Mouse (Mus musculus) heart, adult 2 months (tissue): ENCODE results near the gene Ccn1. TPM values are rescaled to one million over a fixed set of nuclear protein-coding genes. Genes with fewer than 3 reads are reported as not detected.
A peak's percentile ranks its signal among the peaks of the same experiment; 100 is the strongest.

Source experiments
- DNase-seq, 2 experiments: peaks; one replicate each; pipeline ENCODE4 v3.0.0; 2021
- H3K27ac ChIP-seq: fragments of 200-600 bp; 2 replicates; pipeline ENCODE4 v1.8.1; 2022
- H3K27me3 ChIP-seq: fragments of 200-500 bp; 2 replicates; pipeline ENCODE4 v1.6.1; 2012; ENCODE audit warnings: mild to moderate bottlenecking, low read length, inconsistent platforms, mixed read lengths; ENCODE audit not compliant: control insufficient read depth, insufficient read depth
- H3K36me3 ChIP-seq: fragments of 200-500 bp; 2 replicates; pipeline ENCODE4 v1.6.1; 2012; ENCODE audit warnings: low read length, inconsistent platforms; ENCODE audit not compliant: control insufficient read depth, insufficient read depth
- H3K4me1 ChIP-seq: fragments of 200-500 bp; 2 replicates; pipeline ENCODE4 v1.6.1; 2011; ENCODE audit warnings: low read length; ENCODE audit not compliant: control insufficient read depth, insufficient read depth
- H3K4me3 ChIP-seq: fragments of 200-600 bp; 2 replicates; pipeline ENCODE4 v1.8.1; 2022
- H3K79me2 ChIP-seq: fragments of 200-500 bp; replicated peaks from 2 replicates; pipeline ENCODE4 v1.6.1; 2012; ENCODE audit warnings: mild to moderate bottlenecking, inconsistent platforms, low read length, moderate library complexity, mixed read lengths; ENCODE audit not compliant: control insufficient read depth, insufficient read depth
- H3K9ac ChIP-seq: fragments of 200-500 bp; 2 replicates; pipeline ENCODE4 v1.6.1; 2012; ENCODE audit warnings: low read depth, mild to moderate bottlenecking, control low read depth, inconsistent platforms, low read length, mixed read lengths
- CTCF ChIP-seq: fragments of 200-600 bp; IDR thresholded peaks from 2 replicates; pipeline ENCODE4 v1.8.1; 2022; ENCODE audit warnings: antibody characterized with exemption, mild to moderate bottlenecking, moderate library complexity
- EP300 ChIP-seq: fragments of 200-500 bp; IDR thresholded peaks from 2 replicates; pipeline ENCODE4 v1.6.1; 2011; ENCODE audit warnings: low read depth, low read length, control low read depth; ENCODE audit not compliant: insufficient read depth
- POLR2A ChIP-seq: fragments of 200-500 bp; IDR thresholded peaks from 2 replicates; pipeline ENCODE4 v1.6.1; 2011; ENCODE audit warnings: mild to moderate bottlenecking, low read depth, low read length, control low read depth; ENCODE audit not compliant: insufficient read depth
- WGBS: fragments of 180-500 bp; shearing (Covaris S2); methylation state at CpG from one replicate; pipeline ENCODE4 v1.1.7; 2018; 5-methylcytosine and 5-hydroxymethylcytosine counted together
- intact Hi-C: fragments of 180-260 bp; cut with DNase I; formaldehyde crosslinking; loops from one replicate; pipeline ENCODE4 v1.15.1; 2025
- polyA plus RNA-seq: library from polyadenylated mRNA; depleted of rRNA; stranded (reverse); fragments of >200 nt; gene quantifications from 2 replicates; pipeline ENCODE4 v1.2.3, GENCODE M21; 2012
- total RNA-seq, 2 experiments: library from RNA; stranded (reverse); gene quantifications; 2 replicates each; pipeline ENCODE4 v1.2.3; 2021

Gene Ccn1
- total and polyA plus RNA-seq, 3 experiments, result 39.7 to 72.1 (median 49.9) TPM

DNA sequence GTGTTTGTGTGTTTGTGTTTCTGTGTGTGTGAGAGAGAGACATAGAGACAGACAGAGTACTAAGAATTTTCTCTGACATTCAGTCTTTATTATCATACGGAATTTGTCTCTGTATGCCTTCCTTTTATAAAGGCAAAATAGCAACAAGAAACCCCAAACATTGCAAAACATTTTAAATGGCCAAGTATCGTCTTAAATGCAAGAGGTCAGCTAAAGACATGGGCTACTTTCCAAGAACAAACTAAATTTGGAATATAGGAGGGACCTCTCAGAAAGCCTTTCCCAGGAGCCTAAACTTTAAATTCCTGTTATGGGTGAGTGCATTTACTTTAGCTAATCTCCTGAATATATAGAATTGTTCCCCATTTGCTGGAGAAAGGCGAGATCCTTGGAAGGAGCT, 7.9 kb downstream of the Ccn1 start:
- intact Hi-C loops, result loop anchor here (2.0 kb wide), 1 partner anchor 13 kb away; no protein-coding TSS in a partner anchor
- no peaks in the 10 kb centered on the region for H3K4me1 ChIP-seq
- no peak overlapping the region for H3K9ac ChIP-seq
- H3K27ac ChIP-seq, result peak overlapping the region; percentile 20; the same call in 1 of the 2 replicates
- H3K79me2 ChIP-seq, result no peaks in the 10 kb centered on the region
- H3K4me3 ChIP-seq, result no peak overlapping the region
- no peak for DNase-seq
- no peaks in the 10 kb centered on the region; the same call in 1 of the 2 replicates for H3K36me3 ChIP-seq
- TF ChIP-seq POLR2A (no peak), CTCF (no peak), EP300 (no peak)
- no peaks in the 10 kb centered on the region for H3K27me3 ChIP-seq
- 48% methylated on average over 3 of the region's 3 CpGs for WGBS

DNA sequence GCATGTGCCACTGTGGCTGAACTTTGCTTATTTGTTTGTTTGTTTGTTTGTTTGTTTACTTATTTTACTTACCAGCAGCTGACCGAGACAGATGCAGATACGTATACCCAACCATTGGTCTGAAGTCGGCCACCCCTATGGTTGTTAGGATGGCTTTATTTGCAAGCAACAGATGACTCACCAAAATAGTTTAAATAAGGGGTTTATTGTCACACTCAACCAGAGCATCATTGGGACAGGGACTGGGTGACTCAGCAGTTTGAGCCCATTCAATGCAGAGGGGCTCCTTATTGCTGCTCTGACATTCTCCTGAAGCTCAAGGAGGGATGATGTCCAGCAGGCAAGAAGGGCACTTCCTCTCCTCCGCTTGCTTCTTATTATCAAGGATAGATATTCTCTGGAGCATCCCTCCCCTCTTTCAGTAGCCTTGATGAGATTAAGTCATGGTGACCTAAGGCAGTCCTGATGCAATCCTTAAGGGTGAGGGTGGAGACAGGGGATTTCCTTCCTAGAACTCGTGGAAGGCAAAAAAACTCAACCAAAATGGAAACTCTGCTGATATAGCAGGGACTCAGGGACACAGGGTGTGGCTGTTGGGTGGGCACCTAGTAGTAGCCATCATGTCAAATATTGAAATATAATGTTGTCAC, 8.6 kb downstream of the Ccn1 start:
- 63% methylated on average over 5 of the region's 5 CpGs for WGBS
- Histone ChIP-seq H3K4me3 (no peak overlapping the region), H3K4me1 (no peaks in the 10 kb centered on the region), H3K36me3 (no peaks in the 10 kb centered on the region; the same call in 1 of the 2 replicates), H3K27me3 (no peaks in the 10 kb centered on the region), H3K9ac (no peak overlapping the region), H3K79me2 (no peaks in the 10 kb centered on the region), H3K27ac (no peak overlapping the region)
- DNase-seq, result no peak
- no peak for TF ChIP-seq CTCF
- no peak for TF ChIP-seq POLR2A
- no peak for TF ChIP-seq EP300
- intact Hi-C loops, result no loop called here

DNA sequence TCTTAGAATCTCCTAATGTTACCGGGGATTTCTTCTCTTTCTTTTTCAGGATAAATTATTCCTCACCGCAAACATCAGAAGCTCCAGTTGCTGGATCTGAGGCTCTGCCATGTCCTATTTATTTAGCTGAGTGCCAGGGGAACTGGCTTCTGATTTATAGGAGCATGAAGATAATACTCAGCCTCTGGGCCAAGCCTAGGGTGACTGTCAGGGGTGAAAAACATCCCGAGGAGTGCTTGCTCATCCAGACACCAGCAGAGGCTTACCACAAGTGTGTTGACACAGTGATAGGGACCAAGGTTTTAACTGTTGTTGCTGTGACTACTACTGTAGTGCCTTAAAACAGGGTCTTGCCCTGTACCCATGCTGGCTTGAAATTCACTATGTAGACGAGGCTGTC, 9.2 kb downstream of the Ccn1 start:
- no peaks in the 10 kb centered on the region; the same call in 1 of the 2 replicates for H3K36me3 ChIP-seq
- H3K27ac ChIP-seq, result no peak overlapping the region
- intact Hi-C loops, result no loop called here
- no peaks in the 10 kb centered on the region for H3K27me3 ChIP-seq
- no peak overlapping the region for H3K4me3 ChIP-seq
- no peaks in the 10 kb centered on the region for H3K4me1 ChIP-seq
- TF ChIP-seq CTCF, result no peak
- TF ChIP-seq POLR2A, result no peak
- no peak for TF ChIP-seq EP300
- DNase-seq, result no peak
- H3K9ac ChIP-seq, result no peak overlapping the region
- H3K79me2 ChIP-seq, result no peaks in the 10 kb centered on the region
- WGBS, result 55% methylated on average over 4 of the region's 4 CpGs

DNA sequence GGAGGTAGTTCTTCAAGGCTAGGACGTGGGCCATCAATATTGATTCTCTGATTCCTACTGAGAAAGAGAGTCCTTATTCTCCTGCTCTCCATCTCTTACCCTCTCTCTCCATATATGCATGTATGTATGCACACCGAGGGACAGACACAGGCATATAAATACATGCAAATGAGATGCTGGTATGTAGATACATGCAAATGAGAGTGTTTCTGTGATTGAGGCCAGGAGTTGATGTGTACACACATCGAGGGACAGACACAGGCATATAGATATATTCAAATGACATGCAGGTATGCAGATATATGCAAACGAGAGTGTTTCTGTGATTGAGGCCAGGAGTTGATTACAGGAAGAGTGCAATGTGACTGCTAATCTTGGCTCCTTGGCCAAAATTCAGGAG, 9.6 kb downstream of the Ccn1 start:
- no peaks in the 10 kb centered on the region for H3K79me2 ChIP-seq
- DNase-seq, result no peak
- no peaks in the 10 kb centered on the region for H3K27me3 ChIP-seq
- H3K36me3 ChIP-seq, result no peaks in the 10 kb centered on the region; the same call in 1 of the 2 replicates
- no peak for TF ChIP-seq EP300
- no peak for TF ChIP-seq POLR2A
- TF ChIP-seq CTCF, result no peak
- no peaks in the 10 kb centered on the region for H3K4me1 ChIP-seq
- no peak overlapping the region for H3K9ac ChIP-seq
- intact Hi-C loops, result no loop called here
- no peak overlapping the region for H3K27ac ChIP-seq
- 78% methylated on average over 4 of the region's 4 CpGs for WGBS
- H3K4me3 ChIP-seq, result no peak overlapping the region

DNA sequence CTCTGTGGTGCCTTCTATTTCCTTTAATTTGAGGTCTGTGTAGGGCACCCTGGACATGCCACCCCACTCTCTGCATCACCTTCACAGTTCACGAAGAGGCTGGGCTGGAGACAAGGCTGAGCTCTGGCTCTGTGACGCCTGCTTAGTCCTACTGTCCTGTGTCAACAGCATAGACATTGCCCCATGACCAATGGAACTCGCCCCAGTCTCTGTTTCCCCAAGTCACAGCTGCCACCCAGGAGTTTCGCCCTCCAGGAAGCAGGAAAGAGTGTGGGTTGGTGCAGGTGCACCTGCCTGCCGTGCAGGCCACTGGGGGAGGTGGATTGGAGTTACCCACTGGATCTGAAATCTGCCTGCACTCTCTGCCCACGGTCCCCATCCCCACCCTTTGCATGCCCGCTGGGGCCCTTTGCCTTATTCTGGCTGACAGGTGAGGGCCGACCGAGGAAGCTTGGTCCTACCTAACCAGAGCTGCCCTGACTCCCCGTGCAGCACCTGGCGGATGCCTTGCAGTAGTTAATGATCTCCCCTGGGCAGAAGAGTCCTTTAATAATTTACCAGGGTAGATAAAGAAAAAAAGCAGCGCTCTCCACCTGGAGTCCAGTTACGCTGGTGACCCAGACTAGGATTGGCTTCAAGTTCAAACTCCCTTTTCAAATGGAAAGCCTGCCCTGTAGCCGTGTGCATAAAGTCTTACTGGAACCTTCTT, 15.6 kb downstream of the Ccn1 start:
- Histone ChIP-seq H3K4me3 (no peak overlapping the region), H3K27ac (no peak overlapping the region), H3K27me3 (no peaks in the 10 kb centered on the region), H3K79me2 (no peaks in the 10 kb centered on the region), H3K36me3 (no peaks in the 10 kb centered on the region), H3K9ac (no peak overlapping the region), H3K4me1 (no peaks in the 10 kb centered on the region)
- intact Hi-C loops, result no loop called here
- DNase-seq, result no peak
- 89% methylated on average over 14 of the region's 14 CpGs for WGBS
- TF ChIP-seq POLR2A, result no peak
- no peak for TF ChIP-seq CTCF
- TF ChIP-seq EP300, result no peak

DNA sequence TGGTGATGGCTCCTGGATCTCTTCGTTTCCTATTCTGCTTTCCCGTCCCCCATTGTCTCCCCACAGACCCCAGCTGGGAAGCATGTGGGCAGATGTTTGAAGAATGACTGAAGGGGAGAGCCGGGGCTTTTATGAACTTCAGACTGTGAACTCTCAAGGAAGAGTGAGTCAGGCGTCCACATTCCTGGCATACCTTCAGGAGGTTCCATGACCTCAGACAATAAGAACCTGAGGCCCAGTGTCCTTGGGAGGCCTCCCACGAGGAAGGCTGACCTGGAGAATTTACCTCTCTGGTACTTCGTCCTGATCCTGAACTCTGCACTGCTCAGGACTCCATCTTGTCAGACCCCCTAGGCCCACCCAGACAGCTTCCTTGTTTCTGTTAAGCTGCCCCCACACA, 16.9 kb downstream of the Ccn1 start:
- Histone ChIP-seq H3K27ac (no peak overlapping the region), H3K9ac (no peak overlapping the region), H3K4me1 (no peaks in the 10 kb centered on the region), H3K4me3 (no peak overlapping the region), H3K27me3 (no peaks in the 10 kb centered on the region), H3K36me3 (no peaks in the 10 kb centered on the region), H3K79me2 (no peaks in the 10 kb centered on the region)
- DNase-seq, result no peak
- TF ChIP-seq CTCF (no peak), EP300 (no peak), POLR2A (no peak)
- intact Hi-C loops, result no loop called here
- WGBS, result 36% methylated on average over 6 of the region's 6 CpGs
